Mouse (Mus musculus): Measurements from ENCODE around the gene Uqcc2.

The Uqcc2 gene

GRCm38 (mm10) chr17:27133551-27134141 lies at the start of gene Uqcc2:
Gene Uqcc2 (minus strand): TSS chr17:27133916.
- peak; percentile 96 to 98 for DNase-seq

DNA sequence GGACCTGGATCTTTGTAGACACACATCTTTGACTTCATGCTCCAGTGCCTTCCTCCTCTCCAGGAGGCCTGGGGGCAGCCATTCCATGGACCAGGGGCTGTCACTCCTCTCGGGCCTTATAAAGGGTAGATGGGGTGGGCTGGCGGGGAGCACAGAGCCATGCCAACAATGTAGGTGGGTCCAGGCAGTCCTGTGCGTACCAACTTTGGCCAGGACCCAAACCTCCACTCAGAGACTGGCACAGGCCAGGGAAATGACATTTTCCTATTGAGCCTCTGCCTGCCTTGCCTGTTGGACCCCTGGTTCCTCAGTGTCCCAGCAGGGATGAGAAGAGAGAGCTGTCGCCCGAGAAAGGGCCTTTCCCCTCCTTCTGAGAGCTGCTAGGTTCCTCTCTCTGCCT lies 48.7 kb upstream of the Uqcc2 start:
- DNase-seq: no peak

GRCm38 (mm10) chr17:27181666-27182065 lies 48.0 kb upstream of the Uqcc2 start:
- no peak for DNase-seq

DNA sequence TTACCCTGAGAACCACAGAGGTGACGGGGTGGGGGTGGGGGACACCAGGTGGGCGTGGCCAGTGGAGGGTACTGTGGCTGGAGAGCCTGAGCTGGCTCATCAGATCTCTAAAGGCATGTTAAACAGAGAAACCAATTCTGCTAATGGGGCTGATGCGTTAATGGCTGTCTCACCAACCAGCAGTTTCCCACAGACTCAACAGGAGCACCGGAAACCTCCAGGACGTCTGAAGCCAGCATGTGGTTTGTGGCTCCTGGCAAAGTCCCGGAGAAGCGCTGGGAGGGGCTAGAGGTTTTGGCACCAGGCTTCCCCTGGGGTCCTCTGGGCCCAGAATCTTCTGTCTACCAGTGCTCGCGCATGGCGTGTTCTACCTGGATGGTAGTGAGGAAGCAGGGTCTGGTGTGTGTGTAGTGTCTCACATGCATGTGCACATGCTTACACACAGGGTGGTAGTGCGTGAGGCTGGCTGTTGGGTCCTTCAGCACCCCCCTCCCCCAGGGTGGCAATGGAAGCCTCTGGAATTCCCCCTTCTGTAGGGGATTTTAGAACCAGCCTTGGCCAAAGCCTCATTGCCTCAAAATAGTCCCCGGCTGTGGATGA lies 46.1 kb upstream of the Uqcc2 start:
- DNase-seq: no peak

- no peak for DNase-seq
Measured at GRCm38 (mm10) chr17:27178427-27179177, 44.9 kb upstream of the Uqcc2 start.

DNA sequence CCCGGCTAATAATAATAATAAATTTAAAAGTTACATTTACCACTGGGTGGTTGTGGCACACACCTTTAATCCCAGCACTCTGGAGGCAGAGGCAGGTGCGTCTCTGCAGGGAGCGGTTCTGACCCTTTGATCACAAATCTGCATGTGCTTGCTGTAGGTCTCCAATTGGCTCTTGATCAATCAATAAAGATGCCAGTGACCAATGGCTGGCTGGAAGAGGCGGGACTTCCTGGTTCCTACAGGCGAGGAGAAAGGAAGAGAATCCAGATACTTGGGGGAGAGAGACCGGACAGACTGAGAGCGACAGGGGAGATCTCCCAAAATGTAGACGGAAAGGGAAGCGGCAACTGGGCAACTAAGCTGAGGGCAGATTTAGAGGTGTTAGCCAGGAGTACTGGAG lies 44.3 kb upstream of the Uqcc2 start:
- DNase-seq: no peak

DNA sequence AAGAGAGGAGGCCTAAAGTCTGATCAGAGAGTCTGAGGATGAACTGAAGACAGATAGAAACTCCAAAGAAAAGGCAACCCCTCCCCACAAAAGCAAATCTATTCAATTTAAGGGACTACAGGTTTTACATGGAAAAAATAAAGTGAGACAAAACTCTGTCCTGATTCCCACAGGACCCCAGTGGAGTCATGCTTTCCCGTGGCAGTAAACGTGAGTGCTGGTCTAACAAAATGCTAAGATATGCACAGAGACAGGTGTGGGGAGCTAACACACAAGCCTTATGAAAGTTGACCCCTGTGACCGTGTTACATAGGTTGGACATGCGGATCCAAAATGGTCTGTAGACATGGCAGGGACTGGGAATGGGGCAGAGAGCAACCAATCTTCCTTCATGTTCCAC lies 43.0 kb upstream of the Uqcc2 start:
- no peak for DNase-seq

- no peak for DNase-seq
Measured at GRCm38 (mm10) chr17:27176287-27176686, 42.6 kb upstream of the Uqcc2 start.

GRCm38 (mm10) chr17:27175196-27175874 lies 41.6 kb upstream of the Uqcc2 start:
- no peak for DNase-seq

- DNase-seq: no peak
Measured at GRCm38 (mm10) chr17:27173715-27174114, 40.0 kb upstream of the Uqcc2 start.

GRCm38 (mm10) chr17:27172459-27172858 lies 38.7 kb upstream of the Uqcc2 start:
- DNase-seq: no peak

GRCm38 (mm10) chr17:27171121-27171520 lies 37.4 kb upstream of the Uqcc2 start:
- no peak for DNase-seq

GRCm38 (mm10) chr17:27169952-27170695 lies 36.4 kb upstream of the Uqcc2 start:
- no peak for DNase-seq

GRCm38 (mm10) chr17:27168569-27168968 lies 34.9 kb upstream of the Uqcc2 start:
- DNase-seq: no peak

- DNase-seq: no peak
Measured at GRCm38 (mm10) chr17:27167545-27167944, 33.8 kb upstream of the Uqcc2 start, which contains the start of gene Ip6k3. Gene Ip6k3 (minus strand): TSS chr17:27167795.

DNA sequence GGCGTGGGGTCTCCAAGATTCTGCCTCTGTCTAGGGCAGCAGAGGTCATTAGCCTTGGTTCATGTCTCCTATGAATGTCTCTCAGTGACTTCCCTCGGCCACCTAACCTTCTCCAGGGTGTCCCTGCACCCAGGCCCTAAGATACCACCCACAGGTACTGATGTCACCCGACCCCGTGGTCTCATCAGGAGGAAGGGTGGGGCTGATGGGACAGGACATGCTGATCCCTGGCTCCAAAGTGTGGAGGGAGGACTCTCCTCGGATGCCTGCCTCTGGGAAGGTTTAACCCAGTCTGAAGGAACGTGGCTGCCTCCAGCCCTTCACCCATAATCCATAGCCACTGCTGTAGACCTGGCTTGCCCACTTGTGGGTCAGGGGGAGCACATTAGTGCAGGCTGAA lies 33.2 kb upstream of the Uqcc2 start:
- no peak for DNase-seq

DNA sequence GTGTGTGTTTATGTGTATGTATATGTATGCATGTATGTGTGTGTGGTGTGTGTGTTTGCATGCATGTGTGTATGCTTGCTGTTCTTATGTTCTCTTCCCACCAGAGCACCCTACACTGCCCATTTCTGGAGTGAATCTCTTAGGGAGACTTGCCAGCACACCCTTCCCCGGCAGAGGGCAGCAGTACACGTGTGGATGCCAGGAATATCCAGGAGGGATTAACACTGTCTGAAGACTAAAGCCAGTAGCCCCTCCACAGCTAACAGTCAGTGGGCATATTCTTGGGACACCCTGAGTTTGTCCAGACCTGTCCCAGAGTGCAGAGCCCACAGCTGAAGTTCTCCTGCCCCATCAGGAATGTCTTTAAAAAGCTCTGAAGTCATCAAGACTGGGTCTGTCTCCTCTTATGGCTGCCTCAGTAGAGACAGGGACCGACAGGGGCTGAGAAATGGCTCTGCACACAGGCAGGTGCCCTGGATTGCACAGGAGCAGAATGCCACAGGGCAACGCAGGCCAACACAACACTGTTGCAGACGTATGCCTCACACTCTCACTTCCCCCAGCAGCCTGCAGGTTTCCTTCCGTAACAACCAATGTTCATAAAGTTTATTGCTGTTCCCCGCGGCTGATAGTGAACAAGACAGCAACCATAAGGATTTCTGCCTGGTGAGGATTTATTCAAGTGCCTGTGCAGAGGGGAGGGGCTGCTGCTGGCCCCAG lies 31.5 kb upstream of the Uqcc2 start:
- no peak for DNase-seq

- no peak for DNase-seq
Measured at GRCm38 (mm10) chr17:27160905-27161304, 27.2 kb upstream of the Uqcc2 start.

DNA sequence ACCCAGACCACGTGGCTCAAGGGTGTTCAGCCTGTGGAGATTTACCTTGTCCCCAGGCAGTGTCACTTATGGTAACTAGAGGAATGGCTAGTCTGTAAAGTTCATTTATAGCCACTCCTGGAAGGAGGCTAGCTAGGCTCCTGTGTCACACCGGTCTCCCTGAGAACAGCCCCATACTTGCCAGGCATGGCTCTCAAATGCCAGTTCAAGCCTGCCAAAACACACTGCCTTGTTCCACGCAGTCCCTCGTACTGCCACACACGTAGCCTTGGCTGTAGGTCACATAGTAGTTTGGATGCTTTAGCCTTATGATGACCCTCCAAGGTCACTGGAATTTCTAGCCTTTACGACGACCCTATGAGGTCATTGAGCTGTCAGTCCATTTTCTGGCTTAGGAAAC lies 25.5 kb upstream of the Uqcc2 start:
- DNase-seq: no peak

GRCm38 (mm10) chr17:27158439-27158838 lies 24.7 kb upstream of the Uqcc2 start:
- DNase-seq: no peak

DNA sequence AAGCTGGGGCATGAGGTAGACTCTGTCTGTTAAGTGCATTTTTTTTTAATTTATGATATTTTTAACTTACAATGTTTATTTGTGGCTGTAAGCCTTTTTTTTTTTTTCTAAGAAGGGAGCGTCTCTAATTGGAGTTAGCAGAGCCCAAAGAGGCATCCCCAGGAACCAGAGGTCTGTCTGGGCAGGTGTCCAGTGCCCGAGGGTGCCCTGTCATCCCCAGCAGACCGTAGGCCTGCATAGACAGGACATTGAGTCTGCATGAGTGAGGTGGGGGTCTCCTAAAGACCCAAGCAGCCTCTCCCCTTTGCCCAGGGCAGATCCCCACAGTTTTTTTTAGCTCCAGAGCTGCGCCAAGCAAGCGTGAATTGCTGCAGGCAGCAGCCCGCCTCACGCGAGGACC lies 22.0 kb upstream of the Uqcc2 start:
- no peak for DNase-seq

DNA sequence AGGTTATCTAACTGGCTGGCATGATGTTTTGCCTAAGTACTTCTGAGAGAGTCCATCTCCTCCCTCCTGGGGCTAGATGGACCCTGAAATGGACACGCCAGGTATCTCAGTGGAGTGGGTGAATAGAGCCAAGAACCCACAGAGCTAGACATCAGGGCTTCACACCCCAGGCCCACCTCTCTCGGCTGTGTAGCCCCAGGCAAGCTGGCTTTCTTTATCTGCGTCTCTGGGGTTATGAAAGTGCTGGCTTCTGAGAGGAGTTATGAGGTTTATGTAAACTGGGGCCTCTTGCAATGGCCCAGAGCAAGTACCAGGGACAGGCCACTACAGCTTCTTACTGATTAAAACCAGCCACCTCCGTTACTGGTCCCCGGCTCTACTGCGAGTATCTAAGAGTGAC lies 21.2 kb upstream of the Uqcc2 start:
- no peak for DNase-seq

Measured in spleen, adult 18-20 months (tissue).